Mouse (Mus musculus): ENCODE measurements around the gene Prep.

Prep gene

GRCm38 (mm10) chr10:45066931-45067308 lies at the start of gene Prep:
Prep (plus strand) TSS chr10:45067203.
- DNase-seq (ENCODE audit: low read depth) = peak; percentile 69

- DNase-seq (ENCODE audit: low read depth) = no peak
Observed at GRCm38 (mm10) chr10:45017352-45017751, 49.7 kb upstream of the Prep start.

- no peak for DNase-seq (ENCODE audit: low read depth)
Observed at GRCm38 (mm10) chr10:45017851-45018250, 49.2 kb upstream of the Prep start.

DNA sequence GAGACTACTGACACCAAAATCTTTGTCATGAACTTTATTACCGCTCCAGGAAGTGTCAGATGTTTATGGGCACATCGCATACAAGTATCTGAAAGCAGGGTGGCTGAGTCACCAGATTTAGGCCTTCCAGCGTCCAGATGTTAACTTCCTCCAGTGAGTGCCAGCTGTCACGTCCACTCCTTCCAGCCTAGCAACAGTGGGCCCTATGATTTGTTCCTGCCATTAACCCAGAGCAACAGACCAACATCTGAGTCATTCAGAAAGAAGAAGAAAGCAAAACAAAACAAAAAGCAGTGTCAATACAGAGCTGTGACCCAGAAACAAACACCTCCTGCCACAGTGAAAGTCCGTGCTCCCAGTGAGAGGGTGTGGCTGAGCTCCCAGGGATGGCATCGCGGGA lies 47.6 kb upstream of the Prep start:
- DNase-seq (ENCODE audit: low read depth) = no peak

DNA sequence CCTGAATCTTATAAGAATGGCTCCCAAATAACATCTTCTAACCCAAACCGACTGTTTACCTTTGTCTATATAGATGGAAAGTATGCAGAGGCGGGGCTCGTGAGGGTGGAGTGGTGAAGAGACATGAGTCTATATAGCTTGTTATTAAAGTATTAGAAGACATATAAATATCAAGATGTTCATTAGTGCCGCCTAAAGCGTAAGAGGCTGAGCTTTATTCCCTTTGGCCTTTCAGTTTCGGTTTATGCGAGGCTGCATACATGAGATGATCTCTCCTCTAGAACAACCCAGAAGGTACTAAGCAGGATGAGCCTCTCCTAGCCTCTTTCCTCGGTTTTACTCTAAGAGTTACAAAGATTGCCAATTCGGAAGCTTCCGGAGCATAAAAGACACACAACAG lies 47.2 kb upstream of the Prep start:
- no peak for DNase-seq (ENCODE audit: low read depth)

DNA sequence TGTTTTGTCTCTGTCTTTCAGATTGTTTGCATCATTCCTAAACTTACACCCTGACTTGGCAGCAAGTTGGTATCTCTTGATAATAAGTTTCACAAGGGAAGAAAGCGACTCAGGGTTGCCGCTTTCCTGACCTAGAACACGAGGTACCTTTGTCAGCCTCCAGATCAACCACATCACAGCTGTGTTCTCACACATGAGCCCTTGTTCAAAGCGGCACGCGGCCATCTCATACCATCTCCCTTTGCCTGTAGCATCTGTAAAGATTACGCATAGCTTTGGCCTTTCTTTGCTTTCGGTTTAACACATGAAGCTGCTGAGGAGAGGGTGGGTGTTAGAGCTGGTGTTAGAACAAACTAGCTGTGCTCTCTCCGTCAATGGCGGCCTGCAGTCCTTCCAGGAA lies 46.7 kb upstream of the Prep start:
- no peak for DNase-seq (ENCODE audit: low read depth)

DNA sequence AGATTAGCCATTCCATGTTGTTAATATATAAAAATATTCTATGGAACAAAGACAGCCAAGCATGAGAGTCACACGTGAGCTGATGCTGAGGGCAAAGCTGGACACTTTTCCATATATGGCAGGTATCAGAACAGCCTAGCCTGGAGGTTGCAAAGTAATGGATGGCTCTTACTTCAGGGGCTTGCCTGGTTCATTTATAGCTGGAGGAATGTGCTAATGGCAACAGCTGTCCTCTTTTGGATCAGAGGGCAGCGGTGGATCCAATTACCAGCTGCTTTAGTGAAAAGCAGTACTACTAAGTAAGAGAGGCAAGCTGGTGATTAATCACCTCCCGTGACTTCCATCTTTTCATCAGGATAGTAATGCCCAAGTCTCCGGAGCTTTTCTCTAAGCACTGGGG lies 41.8 kb upstream of the Prep start:
- no peak for DNase-seq (ENCODE audit: low read depth)

DNA sequence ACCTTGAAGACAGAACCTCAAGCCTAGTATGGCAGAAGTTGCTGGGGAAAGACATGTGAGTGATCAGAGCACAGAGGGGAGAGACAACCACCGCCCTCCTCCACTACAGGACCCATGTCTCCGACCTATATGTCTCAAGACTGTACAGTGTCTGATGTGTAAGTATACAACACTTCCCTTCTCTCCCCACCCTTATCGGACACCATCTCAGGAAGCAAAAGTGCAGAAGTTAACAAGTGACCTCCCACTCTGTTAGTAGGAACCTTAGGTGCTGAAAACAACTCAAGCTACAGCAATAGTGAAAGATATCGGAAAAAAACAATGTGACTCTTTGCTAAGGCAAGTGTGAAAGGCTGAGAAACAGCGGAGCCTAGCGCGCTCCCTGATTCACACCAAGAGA lies 40.1 kb upstream of the Prep start:
- no peak for DNase-seq (ENCODE audit: low read depth)

DNA sequence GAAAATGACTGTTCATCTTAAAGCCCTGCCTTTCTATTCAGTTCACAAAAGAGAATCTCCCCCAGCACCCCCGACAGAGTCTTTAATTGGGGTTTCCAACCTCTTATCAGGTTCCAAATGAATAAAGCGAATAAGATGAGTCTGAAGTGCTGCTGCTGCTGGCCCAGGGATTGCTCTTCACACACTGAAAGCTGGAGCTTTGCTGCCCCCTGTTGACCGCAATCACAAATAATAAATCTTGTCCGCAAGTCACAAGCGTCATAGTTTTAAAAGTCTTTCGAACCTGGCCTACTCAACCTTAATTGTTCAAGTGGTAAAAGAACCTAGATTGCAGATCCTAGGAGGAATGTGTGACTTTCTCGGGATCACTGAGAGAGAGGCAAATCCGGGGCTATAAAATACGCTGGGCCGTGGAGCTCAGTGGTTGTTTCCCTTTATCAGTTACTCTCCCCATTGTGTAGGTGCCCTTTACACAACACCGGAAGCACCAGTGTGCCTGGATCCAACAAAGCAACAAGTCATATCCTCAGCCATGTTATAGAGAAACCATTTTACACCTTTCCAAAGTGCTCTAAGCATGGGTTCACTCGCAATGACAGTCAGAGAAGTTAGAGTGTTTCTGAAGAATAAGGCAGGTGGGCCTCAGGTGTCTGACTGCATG lies 21.6 kb upstream of the Prep start:
- DNase-seq (ENCODE audit: low read depth) = peak; percentile 36

GRCm38 (mm10) chr10:45048158-45048557 lies 18.8 kb upstream of the Prep start:
- DNase-seq (ENCODE audit: low read depth) = no peak

- DNase-seq (ENCODE audit: low read depth) = peak; percentile 21
Observed at GRCm38 (mm10) chr10:45048622-45049021, 18.4 kb upstream of the Prep start.

- DNase-seq (ENCODE audit: low read depth) = peak; percentile 44
Observed at GRCm38 (mm10) chr10:45051125-45051744, 15.8 kb upstream of the Prep start.

- DNase-seq (ENCODE audit: low read depth) = no peak
Observed at GRCm38 (mm10) chr10:45058361-45058760, 8.6 kb upstream of the Prep start.

GRCm38 (mm10) chr10:45060841-45061240 lies 6.2 kb upstream of the Prep start:
- no peak for DNase-seq (ENCODE audit: low read depth)

- DNase-seq (ENCODE audit: low read depth) = no peak
Observed at GRCm38 (mm10) chr10:45066131-45066930, 672 bp upstream of the Prep start.

- DNase-seq (ENCODE audit: low read depth) = no peak
Observed at GRCm38 (mm10) chr10:45067436-45067925, 478 bp downstream of the Prep start.

DNA sequence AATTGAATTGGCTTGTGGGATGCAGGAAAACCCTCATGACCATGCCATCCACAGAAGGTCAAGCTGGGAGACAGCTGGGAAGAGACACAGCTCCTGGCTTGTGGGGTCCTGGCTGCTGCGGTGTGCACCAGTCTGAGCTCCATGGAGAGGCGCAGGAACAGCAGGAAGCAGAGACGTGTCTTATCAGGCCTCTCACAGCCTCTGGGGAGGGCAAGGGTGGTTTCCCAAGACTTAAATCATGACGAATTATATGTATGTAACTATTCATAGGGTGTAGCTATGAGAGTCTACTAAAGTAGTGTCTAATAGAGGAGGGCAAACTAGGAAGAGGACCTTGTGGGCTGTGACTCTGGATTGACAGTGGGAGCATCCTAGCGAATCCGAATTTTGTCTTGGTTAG lies 2.6 kb downstream of the Prep start:
- DNase-seq (ENCODE audit: low read depth) = no peak

DNA sequence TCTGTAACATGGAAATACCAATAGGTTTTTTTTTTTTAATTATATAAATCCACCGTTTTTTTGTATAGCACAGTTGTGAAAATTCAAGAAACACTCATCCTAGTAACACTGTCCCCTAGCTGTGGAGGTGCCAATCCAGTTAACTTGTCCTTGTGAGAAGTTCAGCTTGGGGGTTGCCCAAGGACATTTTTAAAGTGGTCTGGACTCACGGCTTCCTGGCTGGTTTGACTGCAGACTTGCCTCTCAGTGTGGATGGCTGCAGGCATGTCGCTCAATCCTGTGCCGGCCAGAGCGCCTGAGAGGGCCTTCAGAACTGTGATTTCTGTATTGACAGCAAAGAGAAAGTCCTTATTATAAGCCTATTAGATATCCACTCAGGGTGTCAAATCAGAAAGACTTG lies 3.4 kb downstream of the Prep start:
- DNase-seq (ENCODE audit: low read depth) = no peak

DNA sequence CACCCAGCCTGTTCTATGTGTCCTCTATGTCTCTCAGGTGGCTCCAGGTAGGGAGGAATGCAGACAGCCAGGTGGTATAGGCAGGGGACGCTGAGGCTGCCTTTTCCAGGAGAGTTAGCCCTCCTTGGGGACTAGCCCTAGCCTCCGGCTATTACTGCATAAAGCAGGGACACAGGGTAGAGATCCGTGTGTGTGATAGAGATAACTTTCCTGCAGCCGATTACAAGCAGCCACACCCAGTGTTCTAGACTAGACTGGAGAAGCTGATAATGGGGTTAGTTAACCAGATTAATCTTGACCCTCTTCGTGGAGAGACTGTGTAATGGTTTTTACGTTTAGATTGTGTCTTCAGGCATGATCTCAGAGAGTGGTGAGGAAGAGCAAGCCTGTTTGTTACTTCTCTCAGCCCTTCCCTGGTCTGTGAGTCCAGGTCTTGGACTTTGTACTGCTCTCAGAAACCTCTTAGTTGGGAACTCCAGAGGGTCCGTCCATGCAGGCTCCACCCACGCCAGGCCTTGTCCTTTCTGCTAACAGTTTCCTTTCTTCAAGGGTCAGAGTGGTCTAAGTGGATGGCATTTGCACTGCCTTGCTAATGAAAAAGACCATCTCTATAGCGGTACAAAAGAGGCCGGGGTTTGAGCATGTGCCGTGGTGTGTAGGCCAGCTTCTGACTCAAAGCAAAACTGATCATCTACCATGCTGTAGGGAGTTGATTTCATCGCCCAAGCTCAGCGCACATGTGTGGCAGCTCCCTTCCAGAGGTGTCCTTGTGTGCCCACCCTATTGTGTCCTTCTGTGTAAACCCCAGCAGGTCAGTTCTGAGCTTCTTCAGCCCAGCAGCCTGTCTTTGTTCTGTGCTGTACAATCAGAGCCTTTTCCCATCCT lies 4.2 kb downstream of the Prep start:
- DNase-seq (ENCODE audit: low read depth) = no peak

DNA sequence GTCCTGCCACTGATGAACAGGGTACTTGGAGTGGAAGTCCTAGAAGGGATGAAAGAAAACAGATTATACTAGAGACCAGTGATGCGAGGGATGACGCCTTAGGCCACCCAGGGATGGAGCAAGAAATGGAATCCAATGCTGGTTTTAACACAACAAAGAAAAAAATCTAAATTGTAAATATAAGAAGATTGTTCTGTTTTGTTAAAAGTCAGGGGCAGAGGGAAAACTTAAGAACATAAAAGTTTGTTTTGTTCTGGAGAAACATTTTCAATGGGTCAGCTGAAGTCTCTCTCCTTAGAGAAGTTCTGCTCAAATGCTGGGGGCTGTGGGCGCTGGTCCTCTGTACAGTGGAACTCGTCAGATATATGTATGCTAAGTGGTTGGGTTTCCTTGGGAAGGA lies 5.3 kb downstream of the Prep start:
- no peak for DNase-seq (ENCODE audit: low read depth)

DNA sequence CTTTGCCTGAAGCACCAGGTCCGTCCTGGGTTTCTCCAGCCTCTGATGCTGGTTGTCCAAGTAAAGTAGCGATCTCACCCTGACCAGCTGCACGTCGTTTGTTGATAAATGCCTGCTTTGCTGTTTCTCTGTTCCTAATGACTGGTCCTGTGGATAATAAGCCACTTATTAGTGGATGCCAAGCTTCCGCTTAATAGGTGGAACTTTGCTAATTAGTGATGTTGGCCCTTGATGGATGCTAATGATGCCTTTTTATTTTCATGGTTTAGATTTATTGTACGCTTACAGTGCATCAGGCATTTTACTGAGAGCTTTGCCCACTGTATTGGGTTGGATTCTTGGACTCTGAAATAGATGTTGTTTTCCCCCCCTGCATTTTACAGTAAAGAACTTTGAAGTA lies 7.5 kb downstream of the Prep start:
- DNase-seq (ENCODE audit: low read depth) = no peak

- no peak for DNase-seq (ENCODE audit: low read depth)
Observed at GRCm38 (mm10) chr10:45075491-45076051, 8.6 kb downstream of the Prep start.
